In the genomic region with DNA sequence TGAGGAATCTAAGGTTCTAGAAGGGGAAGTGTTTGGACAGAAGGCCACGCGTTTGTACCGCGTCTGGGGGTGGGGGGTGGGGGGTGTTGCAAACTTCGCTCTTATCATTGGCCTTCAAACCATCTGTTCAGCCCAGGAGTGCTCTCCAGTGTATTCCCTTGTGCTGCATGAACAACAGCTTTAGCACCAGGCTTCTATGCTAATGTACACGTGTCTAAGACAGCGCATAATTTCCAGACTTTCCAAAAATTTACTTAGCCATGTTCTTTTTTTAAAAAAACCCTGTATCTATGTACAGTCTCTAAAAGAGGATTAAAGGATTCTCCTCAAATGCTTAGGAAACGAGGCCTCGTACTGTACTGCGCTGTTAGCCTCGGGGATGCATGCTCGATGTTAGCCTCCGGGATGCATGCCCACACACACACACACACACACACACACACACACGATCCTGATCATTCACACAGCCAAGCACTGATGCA, we compare ENCODE assay signal across 21 mouse cellular contexts. TPM values are rescaled to one million over a fixed set of nuclear protein-coding genes. Genes with fewer than 3 reads are reported as not detected.
DNase-seq lines count a peak whose midpoint lies in the region; ATAC-seq and TF ChIP-seq lines count a peak whose summit lies in the region.
"Had no signal": no experiment of that assay in that cellular context is flagged by ENCODE, and none has a peak within 500 bp of the region (broad histone marks: within the 10 kb centered on the region; RNA-seq: fewer than 3 reads in every experiment).

No protein-coding gene starts in this region.

- H3K4me3 ChIP-seq in forebrain, embryonic 15.5 days, result no peak overlapping the region
- H3K4me3 ChIP-seq in forebrain, embryonic 10.5 days, result no peak overlapping the region
- H3K4me3 ChIP-seq in testis, adult 2 months (ENCODE audit: control insufficient read depth, low read depth, low read length), result no peak overlapping the region; the same call in 1 of the 2 replicates
- no peak overlapping the region for H3K4me3 ChIP-seq in heart, embryonic 12.5 days
- H3K4me3 ChIP-seq: embryonic facial prominence, embryonic 12.5 days; erythroblast, embryonic 14.5 days; left cerebral cortex, adult 2 months had no signal

- WGBS in forebrain, embryonic 15.5 days, result 73% methylated on average over 14 of the region's 14 CpGs
- 94% methylated on average over 14 of the region's 14 CpGs for WGBS in forebrain, embryonic 10.5 days
- 84% methylated on average over 14 of the region's 14 CpGs for WGBS in heart, embryonic 12.5 days

- no peak overlapping the region for H3K4me2 ChIP-seq in forebrain, embryonic 15.5 days (replicated peaks)
- H3K4me2 ChIP-seq in heart, embryonic 12.5 days, result no peak overlapping the region
- H3K4me2 ChIP-seq: embryonic facial prominence, embryonic 12.5 days had no signal

- H3K9me3 ChIP-seq in forebrain, embryonic 15.5 days, result no peaks in the 10 kb centered on the region
- H3K9me3 ChIP-seq in forebrain, embryonic 10.5 days, result no peaks in the 10 kb centered on the region
- peaks cover 7% of the 10 kb centered on the region; the same call in 1 of the 2 replicates for H3K9me3 ChIP-seq in heart, embryonic 12.5 days (replicated peaks)
- H3K9me3 ChIP-seq: embryonic facial prominence, embryonic 12.5 days had no signal

- no peaks in the 10 kb centered on the region for H3K4me1 ChIP-seq in forebrain, embryonic 15.5 days
- no peaks in the 10 kb centered on the region for H3K4me1 ChIP-seq in forebrain, embryonic 10.5 days
- peaks cover 12% of the 10 kb centered on the region for H3K4me1 ChIP-seq in testis, adult 2 months (ENCODE audit: control insufficient read depth, insufficient read depth, low read length)
- peaks cover 5% of the 10 kb centered on the region; the same call in 1 of the 2 replicates for H3K4me1 ChIP-seq in heart, embryonic 12.5 days (replicated peaks)
- H3K4me1 ChIP-seq: embryonic facial prominence, embryonic 12.5 days had no signal

- H3K36me3 ChIP-seq in forebrain, embryonic 15.5 days, result no peaks in the 10 kb centered on the region
- H3K36me3 ChIP-seq in forebrain, embryonic 10.5 days (replicated peaks), result no peaks in the 10 kb centered on the region
- no peaks in the 10 kb centered on the region for H3K36me3 ChIP-seq in testis, adult 2 months (ENCODE audit: control insufficient read depth, insufficient read depth, low read length)
- no peaks in the 10 kb centered on the region for H3K36me3 ChIP-seq in heart, embryonic 12.5 days
- H3K36me3 ChIP-seq: embryonic facial prominence, embryonic 12.5 days; G1E had no signal

- no peak overlapping the region for H3K27ac ChIP-seq in forebrain, embryonic 15.5 days (replicated peaks)
- H3K27ac ChIP-seq in forebrain, embryonic 10.5 days, result no peak overlapping the region
- peak overlapping the region; percentile 27; the same call in 1 of the 2 replicates for H3K27ac ChIP-seq in testis, adult 2 months (ENCODE audit: control insufficient read depth, insufficient read depth, low read depth, low read length)
- no peak overlapping the region for H3K27ac ChIP-seq in heart, embryonic 12.5 days (ENCODE audit: poor library complexity, severe bottlenecking)
- H3K27ac ChIP-seq: embryonic facial prominence, embryonic 12.5 days; left cerebral cortex, adult 2 months; liver, embryonic 14.5 days; macrophage had no signal

- DNase-seq in forebrain, embryonic 10.5 days (ENCODE audit: extremely low spot score, low spot score), result no peak
- peak; percentile 39 to 77 for DNase-seq in left cerebral cortex, postnatal 14 days (ENCODE audit: low spot score in 2 of 2)
- no peak for DNase-seq in left cerebral cortex, postnatal 36 days (ENCODE audit: low spot score in 2 of 2)
- DNase-seq in testis, postnatal 14 days (ENCODE audit: low spot score), result no peak
- DNase-seq in heart, postnatal 36 days, result no peak
- DNase-seq: adrenal gland, postnatal 36 days; cerebellum, adult 8-10 months; gastrocnemius, postnatal 10 days; heart, adult 18-20 months; kidney, adult 18-20 months; kidney, postnatal 10 days; thymus, adult 18-20 months had no signal

- H3K9ac ChIP-seq in forebrain, embryonic 15.5 days (replicated peaks), result no peak overlapping the region
- H3K9ac ChIP-seq in heart, embryonic 12.5 days, result no peak overlapping the region
- H3K9ac ChIP-seq: embryonic facial prominence, embryonic 12.5 days; liver, embryonic 14.5 days had no signal

- no peaks in the 10 kb centered on the region for H3K27me3 ChIP-seq in forebrain, embryonic 15.5 days
- H3K27me3 ChIP-seq in forebrain, embryonic 10.5 days (ENCODE audit: poor library complexity, severe bottlenecking), result no peaks in the 10 kb centered on the region
- no peaks in the 10 kb centered on the region for H3K27me3 ChIP-seq in testis, adult 2 months (ENCODE audit: control insufficient read depth, insufficient read depth, low read length)
- H3K27me3 ChIP-seq in heart, embryonic 12.5 days (replicated peaks), result no peaks in the 10 kb centered on the region
- H3K27me3 ChIP-seq: embryonic facial prominence, embryonic 12.5 days had no signal

- peak; percentile 46; the same call in 1 of the 2 replicates for ATAC-seq in forebrain, embryonic 15.5 days (replicated peaks)
- ATAC-seq in heart, embryonic 12.5 days (ENCODE audit: insufficient number of reproducible peaks, low FRiP score), result no peak

- intact Hi-C loops in left cerebral cortex, postnatal 14 days (cut with DNase I), result loop anchor here (10.0 kb wide), 1 partner anchor 134 kb away; no protein-coding TSS in a partner anchor
- intact Hi-C loops in left cerebral cortex, postnatal 36 days (cut with DNase I), result no loop called here
- intact Hi-C loops in heart, postnatal 36 days (cut with DNase I), result loop anchor here (5.0 kb wide), 1 partner anchor 346 kb away; the partner anchor contains the start of gene Smbd1

- no peak for TF ChIP-seq POLR2A in testis, adult 2 months (IDR thresholded peaks at IDR 0.05; ENCODE audit: control insufficient read depth, low read depth, low read length)

- no peak for TF ChIP-seq CTCF in testis, adult 2 months (IDR thresholded peaks at IDR 0.05; ENCODE audit: control insufficient read depth, insufficient read depth, insufficient replicate concordance, low read depth, low read length)

RNA-seq across cellular contexts. Expression of gene Osbpl11, which starts 26.2 kb away (rescaled TPM):
- 20.3 and 22.0 TPM in 2 replicates for polyA plus RNA-seq in forebrain, embryonic 15.5 days (2015; fragmentation: Nextera tagmentation; extraction: Ambion mirVana)
- polyA plus RNA-seq in forebrain, embryonic 10.5 days (2016; fragmentation: Nextera tagmentation; extraction: Ambion mirVana), result 17.7 and 19.0 TPM in 2 replicates
- total RNA-seq in left cerebral cortex, postnatal 14 days (2021), result 10 to 100 TPM; 16.6 to 22.5 TPM
- total RNA-seq in left cerebral cortex, postnatal 36 days (2021), result 10 to 100 TPM; 15.0 to 16.4 TPM
- polyA plus RNA-seq in testis, adult 2 months (2012; rRNA removed), result 9.7 and 10.8 TPM in 2 replicates
- total RNA-seq in heart, postnatal 36 days (2021), result 10 to 100 TPM; 19.8 to 22.4 TPM
- 20.6 and 21.7 TPM in 2 replicates for polyA plus RNA-seq in heart, embryonic 12.5 days (2016; fragmentation: Nextera tagmentation; extraction: Ambion mirVana)

Comparison
In these comparisons a context has a peak if more than half of its experiments do, and no peak if none do; other contexts are left out.
1. DNase-seq: peak in left cerebral cortex, postnatal 14 days (2 of 2); none in forebrain, embryonic 10.5 days (single experiment), left cerebral cortex, postnatal 36 days (0 of 2), testis, postnatal 14 days (single experiment) and heart, postnatal 36 days (0 of 2).